Comparison of ENCODE assay signal across 9 mouse cellular contexts in genomic region chr7:46628375-46628975, GRCm38 (mm10). TPM values are rescaled to one million over a fixed set of nuclear protein-coding genes. Genes with fewer than 3 reads are reported as not detected.
DNase-seq lines count a peak whose midpoint lies in the region; ATAC-seq and TF ChIP-seq lines count a peak whose summit lies in the region.
"Had no signal": no experiment of that assay in that cellular context is flagged by ENCODE, and none has a peak within 500 bp of the region (broad histone marks: within the 10 kb centered on the region; RNA-seq: fewer than 3 reads in every experiment).

No protein-coding gene starts in this region.

- no peaks in the 10 kb centered on the region for H3K9me3 ChIP-seq in heart, embryonic 14.5 days (ENCODE audit: control insufficient read depth, low read length)
- no peaks in the 10 kb centered on the region for H3K9me3 ChIP-seq in lung, postnatal 0 days (ENCODE audit: low read length)

- TF ChIP-seq POLR2A in lung, adult 2 months (IDR thresholded peaks at IDR 0.05; ENCODE audit: borderline replicate concordance, extremely low read depth, low read depth, low read length) = no peak

- intact Hi-C loops in heart, postnatal 36 days (cut with DNase I) = no loop called here

- 0 out of 2 replicates have a peak, but pooled peaks have one; percentile 9 for TF ChIP-seq CTCF in lung, postnatal 0 days (IDR thresholded peaks at IDR 0.05)
- TF ChIP-seq CTCF in lung, adult 2 months (IDR thresholded peaks at IDR 0.05; ENCODE audit: insufficient read depth, low read length) = no peak
- no peak for TF ChIP-seq CTCF in Patski (IDR thresholded peaks at IDR 0.05)

- in situ Hi-C loops in Patski (cut with MboI; ENCODE audit: low pct_unique_long_range_greater_than_20kb) = no loop called here

- WGBS in heart, embryonic 14.5 days = 23% methylated on average over 8 of the region's 8 CpGs
- WGBS in lung, postnatal 0 days = 51% methylated on average over 8 of the region's 8 CpGs
- WGBS in lung, adult 2 months = 57% methylated on average over 8 of the region's 8 CpGs

- peak overlapping the region; percentile 10 to 36; a peak in 3 of 4 replicates for H3K27ac ChIP-seq in heart, embryonic 14.5 days (replicated peaks in 1 of 2; ENCODE audit: control insufficient read depth in 1 of 2, insufficient read depth in 1 of 2, low read depth in 2 of 2, low read length in 2 of 2)
- no peak overlapping the region for H3K27ac ChIP-seq in lung, postnatal 0 days (ENCODE audit: low read length)

- no peaks in the 10 kb centered on the region for H3K27me3 ChIP-seq in heart, embryonic 14.5 days (ENCODE audit: control insufficient read depth, insufficient read depth, low read length)
- no peaks in the 10 kb centered on the region for H3K27me3 ChIP-seq in lung, postnatal 0 days (replicated peaks; ENCODE audit: insufficient read depth, low read length)
- no peaks in the 10 kb centered on the region for H3K27me3 ChIP-seq in Patski

- H3K36me3 ChIP-seq in heart, embryonic 14.5 days (ENCODE audit: control insufficient read depth, insufficient read depth, low read length) = peaks cover 9% of the 10 kb centered on the region; the same call in 1 of the 2 replicates
- H3K36me3 ChIP-seq in lung, postnatal 0 days (ENCODE audit: insufficient read depth, low read length) = no peaks in the 10 kb centered on the region

- TF ChIP-seq EP300 in lung, postnatal 0 days (IDR thresholded peaks at IDR 0.05) = no peak

- POLR2A ChIA-PET in Patski (lab: Charles Lee) = no interaction called here

- peaks cover 5 to 7% of the 10 kb centered on the region in 2 experiments for H3K4me1 ChIP-seq in heart, embryonic 14.5 days (ENCODE audit: control insufficient read depth in 2 of 2, insufficient read depth in 2 of 2, low read length in 2 of 2)
- H3K4me1 ChIP-seq in lung, postnatal 0 days (ENCODE audit: insufficient read depth, low read depth, low read length) = no peaks in the 10 kb centered on the region
- no peaks in the 10 kb centered on the region for H3K4me1 ChIP-seq in lung, adult 2 months (ENCODE audit: control insufficient read depth, insufficient read depth, low read length)

- H3K4me2 ChIP-seq in heart, embryonic 14.5 days (ENCODE audit: low read length) = peak overlapping the region; percentile 28; the same call in 1 of the 2 replicates
- H3K4me2 ChIP-seq in lung, postnatal 0 days (replicated peaks; ENCODE audit: low read depth, low read length) = no peak overlapping the region

- no peak for DNase-seq in heart, postnatal 36 days
- peak; percentile 42 for DNase-seq in lung, postnatal 0 days (ENCODE audit: low spot score)
- DNase-seq in lung, adult 2 months = no peak
- DNase-seq in Patski (ENCODE audit: low read depth, low spot score) = no peak
- peak; percentile 46 for DNase-seq in adrenal gland, postnatal 25 days
- DNase-seq in layer of hippocampus, adult 8-10 months (ENCODE audit: low spot score in 2 of 2) = no peak
- DNase-seq: heart, postnatal 10 days; kidney, adult 8-10 months had no signal

- no peak for ATAC-seq in heart, embryonic 14.5 days (ENCODE audit: insufficient number of reproducible peaks, insufficient read depth, low FRiP score, low read depth)
- ATAC-seq in lung, postnatal 0 days = peak; percentile 54
- peak; percentile 49 for ATAC-seq in Patski

- CTCF ChIA-PET in Patski (lab: Charles Lee) = interaction anchor here (1.0 kb wide), 1 partner anchor 13 kb away, joined by 4 read pairs; no protein-coding TSS in a partner anchor

- no peak overlapping the region for H3K4me3 ChIP-seq in heart, embryonic 14.5 days (ENCODE audit: control insufficient read depth in 1 of 2, insufficient read depth in 1 of 2, low read depth in 1 of 2, low read length in 2 of 2)
- no peak overlapping the region for H3K4me3 ChIP-seq in lung, postnatal 0 days (ENCODE audit: low read depth, low read length)
- H3K4me3 ChIP-seq in lung, adult 2 months (replicated peaks; ENCODE audit: extremely low read depth, low read depth, low read length) = no peak overlapping the region

- peak overlapping the region; percentile 39; the same call in 1 of the 2 replicates for H3K9ac ChIP-seq in heart, embryonic 14.5 days (ENCODE audit: low read length)
- no peak overlapping the region for H3K9ac ChIP-seq in lung, postnatal 0 days (replicated peaks; ENCODE audit: low read depth)

RNA-seq across cellular contexts. Expression of gene Sergef, which starts 11.1 kb away (rescaled TPM):
- 10.5 and 10.7 TPM in 2 replicates for polyA plus RNA-seq in heart, embryonic 14.5 days (2014; fragmentation: Nextera tagmentation; extraction: Ambion mirVana)
- 1 to 10 TPM; 3.0 to 4.7 TPM for total RNA-seq in heart, postnatal 36 days (2021)
- 7.2 and 8.3 TPM in 2 replicates for polyA plus RNA-seq in lung, postnatal 0 days (2015; fragmentation: Nextera tagmentation; extraction: Ambion mirVana)
- polyA plus RNA-seq in lung, adult 2 months (2012; rRNA removed) = 7.2 and 9.5 TPM in 2 replicates
- polyA plus RNA-seq in Patski (2021) = 13.4 TPM
- total RNA-seq in adrenal gland, postnatal 25 days (2021) = 19.8 and 29.4 TPM in 2 replicates
- 10 to 100 TPM; 47.2 to 59.9 (median 51.2) TPM for total RNA-seq in layer of hippocampus, adult 8-10 months (2022)

RNA-seq across cellular contexts. Expression of gene Tph1, which starts 43.9 kb away (rescaled TPM):
- 0.12 and 0.65 TPM in 2 replicates for polyA plus RNA-seq in heart, embryonic 14.5 days (2014; fragmentation: Nextera tagmentation; extraction: Ambion mirVana)
- not detected for total RNA-seq in heart, postnatal 36 days (2021)
- 0.27 and 0.32 TPM in 2 replicates for polyA plus RNA-seq in lung, postnatal 0 days (2015; fragmentation: Nextera tagmentation; extraction: Ambion mirVana)
- polyA plus RNA-seq in lung, adult 2 months (2012; rRNA removed) = 0.09 TPM in 1 of 2 replicates, not detected in the other
- polyA plus RNA-seq in Patski (2021) = not detected
- total RNA-seq in adrenal gland, postnatal 25 days (2021) = not detected in 2 replicates
- total RNA-seq in layer of hippocampus, adult 8-10 months (2022) = 1 to 10 TPM in 1 of 4 experiments, under 1 TPM in 1, not detected in 2; 0.25 to 2.3 TPM
- total RNA-seq: heart, postnatal 10 days had no signal

Comparison
In these comparisons a context has a peak if more than half of its experiments do, and no peak if none do; other contexts are left out.
1. DNase-seq: peak in lung, postnatal 0 days (single experiment) and adrenal gland, postnatal 25 days (single experiment); none in heart, postnatal 36 days (0 of 2), lung, adult 2 months (single experiment), Patski (single experiment) and layer of hippocampus, adult 8-10 months (0 of 2).